Mouse (Mus musculus) heart, adult 2 months (tissue): ENCODE results near the gene Zfp64.

Source experiments
- CTCF ChIP-seq: fragments of 200-600 bp; IDR thresholded peaks from 2 replicates; pipeline ENCODE4 v1.8.1; 2022; ENCODE audit warnings: antibody characterized with exemption, mild to moderate bottlenecking, moderate library complexity
- EP300 ChIP-seq: fragments of 200-500 bp; IDR thresholded peaks from 2 replicates; pipeline ENCODE4 v1.6.1; 2011; ENCODE audit warnings: low read depth, low read length, control low read depth; ENCODE audit not compliant: insufficient read depth
- POLR2A ChIP-seq: fragments of 200-500 bp; IDR thresholded peaks from 2 replicates; pipeline ENCODE4 v1.6.1; 2011; ENCODE audit warnings: mild to moderate bottlenecking, low read depth, low read length, control low read depth; ENCODE audit not compliant: insufficient read depth

- TF ChIP-seq CTCF (no peak), POLR2A (no peak), EP300 (no peak)
Observed at GRCm38 (mm10) chr2:168866436-168866835, 89.0 kb downstream of the Zfp64 start.
